Mouse (Mus musculus) intestine, embryonic 16.5 days (tissue): ENCODE results near the gene Taok2. TPM values are rescaled to one million over a fixed set of nuclear protein-coding genes. Genes with fewer than 3 reads are reported as not detected.
A peak's percentile ranks its signal among the peaks of the same experiment; 100 is the strongest.

Experiments used
- ATAC-seq: fragments of 200-750 bp; cut with Nextera tagmentation; 2 replicates; pipeline ENCODE4 v1.8.0; 2017; ENCODE audit warnings: moderate TSS enrichment, moderate library complexity
- H3K27ac ChIP-seq: fragments of 300-500 bp; sonication (generic); 2 replicates; pipeline ENCODE4 v1.5.1; 2014; ENCODE audit warnings: mild to moderate bottlenecking, low read length
- H3K27me3 ChIP-seq: fragments of 300-500 bp; sonication (generic); replicated peaks from 2 replicates; pipeline ENCODE4 v1.6.1; 2014; ENCODE audit warnings: low read length, control low read depth, mixed read lengths; ENCODE audit not compliant: control insufficient read depth, insufficient read depth
- H3K36me3 ChIP-seq: fragments of 300-500 bp; sonication (generic); 2 replicates; pipeline ENCODE4 v1.6.1; 2014; ENCODE audit warnings: low read length, control low read depth; ENCODE audit not compliant: control insufficient read depth, insufficient read depth
- H3K4me1 ChIP-seq: fragments of 300-500 bp; sonication (generic); 2 replicates; pipeline ENCODE4 v1.6.1; 2014; ENCODE audit warnings: low read length, control low read depth, mixed read lengths; ENCODE audit not compliant: control insufficient read depth, insufficient read depth
- H3K4me2 ChIP-seq: fragments of 300-500 bp; sonication (generic); 2 replicates; pipeline ENCODE4 v1.6.1; 2014; ENCODE audit warnings: low read depth, low read length, control low read depth
- H3K4me3 ChIP-seq: fragments of 300-500 bp; sonication (generic); 2 replicates; pipeline ENCODE4 v1.5.1; 2014; ENCODE audit warnings: mild to moderate bottlenecking, low read length
- H3K9ac ChIP-seq: fragments of 300-500 bp; sonication (generic); 2 replicates; pipeline ENCODE4 v1.6.1; 2014; ENCODE audit warnings: low read depth, low read length
- H3K9me3 ChIP-seq: fragments of 300-500 bp; sonication (generic); 2 replicates; pipeline ENCODE4 v1.6.1; 2016; ENCODE audit warnings: low read length, control low read depth; ENCODE audit not compliant: control insufficient read depth
- WGBS: fragments of 180-500 bp; shearing (Covaris S2); extraction: QIAGEN DNeasy Blood & Tissue Kit; methylation state at CpG from one replicate; pipeline ENCODE4 v1.1.7; 2014; 5-methylcytosine and 5-hydroxymethylcytosine counted together
- polyA plus RNA-seq: library from polyadenylated mRNA; unstranded; fragments of >200 nt; fragmentation: Nextera tagmentation; extraction: Ambion mirVana; gene quantifications from 2 replicates; pipeline ENCODE4 v1.2.1, GENCODE M21; 2015

The Taok2 gene
- polyA plus RNA-seq, 1 experiment from 2014 or later = 28.6 TPM

GRCm38 (mm10) chr7:126847421-126848398 is 36.8 kb downstream of the Taok2 start:
- H3K9me3 ChIP-seq = no peaks in the 10 kb centered on the region
- H3K4me1 ChIP-seq = peaks cover 28% of the 10 kb centered on the region
- peak overlapping the region; percentile 57 for H3K4me3 ChIP-seq
- ATAC-seq = peak; percentile 41
- no peak overlapping the region for H3K27ac ChIP-seq
- H3K4me2 ChIP-seq = peak overlapping the region; percentile 99
- H3K9ac ChIP-seq = peak overlapping the region; percentile 67
- peaks cover 6% of the 10 kb centered on the region; the same call in 1 of the 2 replicates for H3K36me3 ChIP-seq
- 2% methylated on average over 73 of the region's 74 CpGs for WGBS
- H3K27me3 ChIP-seq = peaks cover 23% of the 10 kb centered on the region

DNA sequence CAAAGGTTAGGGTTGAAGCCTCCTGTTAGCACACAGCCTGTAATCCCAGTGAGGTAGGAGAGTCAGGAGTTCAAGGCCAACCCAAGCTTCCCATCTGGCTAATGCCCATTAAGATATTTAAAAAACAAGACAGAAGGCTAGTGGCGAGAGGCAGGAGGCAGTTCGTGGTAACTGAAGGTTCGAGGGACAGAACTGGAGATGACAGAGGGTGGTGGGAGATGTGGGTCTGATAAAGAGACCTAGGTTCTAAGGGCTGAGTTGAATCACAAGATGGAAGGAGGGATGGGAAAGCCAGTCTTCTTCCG is 37.4 kb downstream of the Taok2 start, which contains the start of gene Doc2a:
Doc2a (plus strand) TSS at position 301 of the 305 bp plus-strand sequence.
- Histone ChIP-seq H3K9ac (peak within 1 kb of the TSS; percentile 67), H3K4me1 (peaks cover 28% of the 10 kb centered on the region), H3K27ac (no peak within 1 kb of the TSS), H3K36me3 (no peaks in the 10 kb centered on the region), H3K9me3 (no peaks in the 10 kb centered on the region), H3K4me3 (peak within 1 kb of the TSS; percentile 57), H3K4me2 (peak within 1 kb of the TSS; percentile 99), H3K27me3 (peaks cover 23% of the 10 kb centered on the region)
- 30% methylated on average over 4 of the region's 4 CpGs for WGBS
- no peak for ATAC-seq

DNA sequence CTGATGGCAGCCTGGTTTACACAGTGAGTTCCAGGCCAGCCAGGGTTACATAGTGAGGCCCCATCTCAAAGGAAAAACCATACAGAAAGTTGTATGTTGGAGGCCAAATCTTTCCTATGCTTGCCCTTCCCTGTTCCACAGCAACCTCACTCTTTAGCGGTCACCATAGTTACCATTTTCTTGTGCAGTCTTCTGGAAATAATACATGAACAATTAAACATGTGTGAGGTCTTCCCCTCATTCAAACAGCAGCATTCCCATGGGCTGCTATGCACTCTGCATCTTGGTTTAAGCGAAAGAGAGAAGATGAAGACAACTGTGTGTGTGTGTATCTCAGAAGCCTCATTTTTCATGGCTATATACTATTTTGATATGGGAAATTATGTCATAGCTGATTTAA is 39.0 kb downstream of the Taok2 start:
- Histone ChIP-seq H3K27me3 (peaks cover 23% of the 10 kb centered on the region), H3K4me3 (no peak overlapping the region), H3K9me3 (no peaks in the 10 kb centered on the region), H3K4me1 (peaks cover 27% of the 10 kb centered on the region), H3K4me2 (no peak overlapping the region), H3K36me3 (no peaks in the 10 kb centered on the region), H3K9ac (no peak overlapping the region), H3K27ac (no peak overlapping the region)
- ATAC-seq = no peak
- WGBS = 82% methylated on average over 2 of the region's 2 CpGs

DNA sequence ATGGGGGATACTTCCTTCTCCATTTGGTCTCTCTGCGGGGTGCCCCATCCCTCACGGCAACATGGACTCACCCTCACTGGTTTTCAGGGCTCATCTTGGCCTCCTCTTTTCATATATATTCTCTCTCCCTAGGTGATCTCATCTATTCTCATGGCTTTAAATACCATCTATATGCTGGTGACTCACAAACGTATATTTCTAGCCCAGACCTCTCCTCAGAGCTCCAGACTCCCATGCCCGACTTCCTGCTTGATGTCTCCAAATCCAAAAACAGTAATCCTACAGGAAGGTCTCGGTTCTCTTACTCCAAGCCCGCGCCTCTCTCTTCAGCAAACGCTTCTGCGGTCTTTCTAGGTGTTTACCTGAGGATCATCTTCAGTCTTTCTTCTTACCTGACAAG is 41.2 kb downstream of the Taok2 start:
- Histone ChIP-seq H3K4me1 (peaks cover 14% of the 10 kb centered on the region), H3K4me2 (no peak overlapping the region), H3K27ac (no peak overlapping the region), H3K27me3 (peaks cover 11% of the 10 kb centered on the region), H3K9ac (no peak overlapping the region), H3K36me3 (no peaks in the 10 kb centered on the region), H3K4me3 (no peak overlapping the region), H3K9me3 (no peaks in the 10 kb centered on the region)
- WGBS = 81% methylated on average over 9 of the region's 9 CpGs
- no peak for ATAC-seq

- no peak for ATAC-seq
- Histone ChIP-seq H3K27me3 (0 out of 2 replicates have a peak, but pooled peaks cover 3% of the 10 kb centered on the region), H3K9me3 (0 out of 2 replicates have a peak, but pooled peaks cover 2% of the 10 kb centered on the region), H3K4me3 (no peak overlapping the region), H3K36me3 (no peaks in the 10 kb centered on the region), H3K4me2 (no peak overlapping the region), H3K4me1 (peaks cover 3% of the 10 kb centered on the region; the same call in 1 of the 2 replicates), H3K9ac (no peak overlapping the region), H3K27ac (no peak overlapping the region)
- WGBS = 95% methylated on average over 1 of the region's 1 CpGs
Observed at GRCm38 (mm10) chr7:126833294-126833693, 51.2 kb downstream of the Taok2 start.

DNA sequence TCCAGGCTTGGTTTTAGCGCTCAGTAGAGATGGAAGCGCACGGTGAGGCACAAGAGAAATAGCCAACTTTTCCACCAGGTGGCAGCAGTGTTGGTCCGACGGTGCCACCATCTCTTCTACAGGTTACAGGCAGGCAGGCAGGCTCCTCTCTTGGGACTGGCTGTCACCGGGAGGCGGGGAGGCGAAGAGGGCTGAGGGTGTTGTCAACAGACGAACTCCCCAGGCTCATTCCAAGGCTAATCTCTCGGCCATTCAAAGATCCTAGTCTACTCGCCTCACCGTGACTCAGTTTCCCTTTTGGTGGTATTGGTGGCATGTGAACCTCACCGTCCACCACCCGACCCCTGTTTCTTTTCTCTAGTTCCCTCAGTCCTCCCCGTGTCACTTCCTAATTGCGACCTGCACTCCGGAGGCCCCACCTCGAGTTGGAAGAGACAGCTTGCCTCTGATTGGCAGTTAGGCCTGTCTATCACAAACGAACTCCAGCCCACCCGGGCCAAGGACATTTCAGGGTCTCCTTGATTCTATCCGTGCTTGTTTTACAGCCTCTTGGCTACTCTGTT is 52.4 kb downstream of the Taok2 start:
- Histone ChIP-seq H3K4me2 (peak overlapping the region; percentile 56), H3K9me3 (0 out of 2 replicates have a peak, but pooled peaks cover 2% of the 10 kb centered on the region), H3K4me3 (peak overlapping the region; percentile 35), H3K27ac (no peak overlapping the region), H3K36me3 (no peaks in the 10 kb centered on the region), H3K27me3 (0 out of 2 replicates have a peak, but pooled peaks cover 6% of the 10 kb centered on the region), H3K4me1 (peaks cover 3% of the 10 kb centered on the region; the same call in 1 of the 2 replicates), H3K9ac (0 out of 2 replicates have a peak overlapping the region, but pooled peaks have one; percentile 33)
- 1% methylated on average over 21 of the region's 21 CpGs for WGBS
- ATAC-seq = peak; percentile 91

- Histone ChIP-seq H3K4me2 (peak within 1 kb of the TSS; percentile 56), H3K36me3 (no peaks in the 10 kb centered on the region), H3K27ac (no peak within 1 kb of the TSS), H3K4me1 (peaks cover 3% of the 10 kb centered on the region; the same call in 1 of the 2 replicates), H3K9ac (0 out of 2 replicates have a peak within 1 kb of the TSS, but pooled peaks have one; percentile 33), H3K27me3 (0 out of 2 replicates have a peak, but pooled peaks cover 6% of the 10 kb centered on the region), H3K4me3 (peak within 1 kb of the TSS; percentile 35), H3K9me3 (0 out of 2 replicates have a peak, but pooled peaks cover 2% of the 10 kb centered on the region)
- WGBS = 55% methylated on average over 5 of the region's 5 CpGs
- no peak for ATAC-seq
Observed at GRCm38 (mm10) chr7:126831539-126831938, 53.0 kb downstream of the Taok2 start, which contains the start of gene 4930451I11Rik. TSS of gene 4930451I11Rik (minus strand) at chr7:126831639.

DNA sequence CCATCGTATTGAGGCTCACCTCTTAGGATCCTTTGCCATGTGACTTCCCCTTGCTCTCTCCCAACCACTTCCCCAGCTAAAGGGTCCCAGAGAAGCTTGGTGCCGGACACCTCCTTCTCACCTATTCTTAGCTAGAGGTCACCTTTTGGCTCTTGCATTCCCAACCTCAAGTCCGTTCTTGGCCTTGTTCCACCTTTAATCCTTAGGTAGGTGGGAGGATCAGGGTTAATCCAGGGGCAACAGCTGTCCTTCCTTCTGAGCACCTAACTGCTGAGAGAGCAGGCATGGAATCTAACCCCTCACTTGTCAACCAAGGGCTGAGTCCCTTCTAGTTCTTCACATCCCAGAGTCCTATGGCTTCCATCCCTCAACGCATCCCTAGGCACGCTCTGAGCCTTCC is 58.6 kb downstream of the Taok2 start:
- ATAC-seq = no peak
- Histone ChIP-seq H3K27ac (no peak overlapping the region), H3K36me3 (no peaks in the 10 kb centered on the region), H3K4me1 (peaks cover 3% of the 10 kb centered on the region), H3K9me3 (no peaks in the 10 kb centered on the region), H3K27me3 (peaks cover 23% of the 10 kb centered on the region), H3K4me2 (no peak overlapping the region), H3K4me3 (no peak overlapping the region), H3K9ac (no peak overlapping the region)
- WGBS = 74% methylated on average over 5 of the region's 5 CpGs

GRCm38 (mm10) chr7:126825403-126825802 is 59.1 kb downstream of the Taok2 start:
- H3K27ac ChIP-seq = no peak overlapping the region
- H3K4me3 ChIP-seq = no peak overlapping the region
- H3K9me3 ChIP-seq = no peaks in the 10 kb centered on the region
- H3K36me3 ChIP-seq = no peaks in the 10 kb centered on the region
- WGBS = 23% methylated on average over 8 of the region's 8 CpGs
- H3K4me2 ChIP-seq = no peak overlapping the region
- peaks cover 23% of the 10 kb centered on the region for H3K27me3 ChIP-seq
- peaks cover 3% of the 10 kb centered on the region for H3K4me1 ChIP-seq
- H3K9ac ChIP-seq = no peak overlapping the region
- ATAC-seq = no peak
